Mouse (Mus musculus): ENCODE measurements at regions not wholly inside any gene's neighbourhood (a gene's known extent, or its start where the extent isn't known, plus 50 kb on each side); places are given as distances from the start of the nearest gene placed in this dataset.

- no peak for DNase-seq (ENCODE audit: low read depth)
These were observed 155.8 kb upstream of the 4930535I16Rik start for GRCm38 (mm10) chr4:124073646-124074045.

- no peak for DNase-seq (ENCODE audit: low read depth)
These were observed 146.8 kb upstream of the 4930535I16Rik start for GRCm38 (mm10) chr4:124064601-124065000.

GRCm38 (mm10) chr4:124063269-124064100 lies 145.7 kb upstream of the 4930535I16Rik start:
- DNase-seq (ENCODE audit: low read depth), result no peak

GRCm38 (mm10) chr4:124057607-124058006 lies 139.8 kb upstream of the 4930535I16Rik start:
- no peak for DNase-seq (ENCODE audit: low read depth)

GRCm38 (mm10) chr4:124054240-124054760 lies 136.5 kb upstream of the 4930535I16Rik start:
- DNase-seq (ENCODE audit: low read depth), result no peak

- DNase-seq (ENCODE audit: low read depth), result no peak
These were observed 135.7 kb upstream of the 4930535I16Rik start for GRCm38 (mm10) chr4:124053340-124054038.

DNA sequence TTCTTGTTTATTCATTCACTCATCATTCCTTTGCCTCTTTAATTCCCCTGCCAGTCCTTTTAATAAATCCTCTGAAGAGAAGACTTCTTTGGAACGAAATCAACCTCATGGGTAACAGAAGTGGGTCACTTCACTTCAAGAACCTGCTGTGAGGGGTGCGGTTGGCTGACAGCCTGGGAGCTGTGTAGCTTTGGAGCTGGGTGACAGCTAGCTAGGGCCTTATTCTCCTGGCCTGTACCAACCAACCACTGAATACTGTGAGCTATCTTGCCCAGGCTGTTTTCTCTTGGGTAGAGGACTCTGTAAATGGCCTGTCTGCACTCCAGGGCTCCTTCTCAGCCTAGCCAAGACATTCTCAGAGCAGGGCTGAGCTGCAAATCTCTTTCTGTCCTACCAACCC lies 134.6 kb upstream of the 4930535I16Rik start:
- DNase-seq (ENCODE audit: low read depth), result no peak

GRCm38 (mm10) chr4:124048348-124048831 lies 130.6 kb upstream of the 4930535I16Rik start:
- DNase-seq (ENCODE audit: low read depth), result no peak

DNA sequence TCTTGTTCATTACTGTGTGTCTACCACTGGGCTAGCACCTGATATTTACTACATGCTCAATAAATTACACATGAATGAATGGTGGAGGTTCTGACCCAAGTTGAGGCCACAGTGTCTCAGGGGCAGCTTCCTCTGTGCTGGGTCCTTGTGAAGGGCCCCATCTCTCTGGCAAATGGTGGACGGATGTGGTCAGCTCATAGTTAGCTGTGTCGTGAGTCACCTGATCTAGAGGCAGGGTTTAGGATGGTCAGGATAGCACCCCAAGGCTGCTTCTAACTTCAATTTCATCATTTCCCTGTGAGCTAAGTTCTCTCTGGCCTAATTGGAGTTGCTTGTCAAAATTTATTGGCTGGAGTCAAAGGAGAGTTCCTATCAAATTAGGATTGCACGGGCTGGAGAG lies 130.1 kb upstream of the 4930535I16Rik start:
- peak; percentile 1 for DNase-seq (ENCODE audit: low read depth)

DNA sequence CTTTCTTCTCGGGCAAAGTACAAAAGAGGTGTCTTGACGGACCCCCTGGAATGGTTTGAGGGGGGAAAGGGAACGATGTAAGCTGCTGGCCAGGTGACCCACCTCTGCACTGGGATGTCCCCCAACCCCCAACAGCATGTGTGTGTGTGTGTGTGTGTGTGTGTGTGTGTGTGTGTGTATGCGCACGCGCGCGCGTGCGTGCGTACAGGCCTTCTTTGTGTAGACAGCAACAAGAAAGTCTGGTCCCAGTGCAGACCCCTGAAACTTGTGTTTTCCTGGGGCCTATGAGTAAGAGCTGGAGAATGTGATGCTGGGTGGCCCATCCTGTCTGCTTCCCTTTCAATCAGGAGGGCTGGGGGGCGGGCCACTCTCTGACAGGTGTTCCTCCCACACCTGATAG lies 118.7 kb upstream of the 4930535I16Rik start:
- DNase-seq (ENCODE audit: low read depth), result no peak

DNA sequence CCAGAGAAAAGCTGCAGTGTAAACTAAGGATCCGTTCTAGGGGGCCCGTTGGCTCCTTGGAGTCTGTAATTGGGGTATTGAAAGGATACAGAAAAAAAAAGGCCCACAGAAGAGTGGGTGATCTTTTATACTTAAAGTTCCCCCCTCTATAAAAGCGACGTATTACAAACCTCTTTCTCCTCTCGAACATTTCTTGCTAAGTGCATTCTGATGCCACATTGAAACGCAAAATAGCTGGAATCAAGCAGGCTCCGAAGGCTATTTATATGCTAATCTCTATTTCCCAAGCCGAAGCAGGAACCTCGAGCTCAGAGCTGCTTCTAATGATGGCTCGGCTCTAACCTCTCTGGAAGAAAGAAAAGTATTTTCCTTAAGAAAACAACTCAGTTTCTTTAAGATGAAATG lies 117.8 kb upstream of the 4930535I16Rik start:
- no peak for DNase-seq (ENCODE audit: low read depth)

GRCm38 (mm10) chr4:124035192-124035591 lies 117.4 kb upstream of the 4930535I16Rik start:
- no peak for DNase-seq (ENCODE audit: low read depth)

DNA sequence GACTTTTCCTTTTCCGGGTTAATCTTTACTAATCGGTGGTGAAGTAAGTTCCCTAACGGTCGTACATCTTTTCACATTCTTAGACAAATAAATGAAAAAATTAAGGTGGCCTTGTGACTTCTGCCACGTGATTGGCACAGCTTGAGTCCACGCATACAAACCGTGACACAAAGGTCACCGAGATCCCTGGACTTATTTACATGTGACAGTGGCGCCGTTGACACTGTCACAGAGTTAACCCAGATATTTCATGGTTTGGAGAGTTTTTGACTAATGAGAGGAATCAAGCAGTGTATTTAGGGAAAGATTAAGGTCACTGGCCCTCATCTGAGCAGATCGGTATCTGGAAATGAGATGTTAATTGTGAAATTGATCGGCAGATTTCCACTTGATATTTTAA lies 110.2 kb upstream of the 4930535I16Rik start:
- DNase-seq (ENCODE audit: low read depth), result no peak

DNA sequence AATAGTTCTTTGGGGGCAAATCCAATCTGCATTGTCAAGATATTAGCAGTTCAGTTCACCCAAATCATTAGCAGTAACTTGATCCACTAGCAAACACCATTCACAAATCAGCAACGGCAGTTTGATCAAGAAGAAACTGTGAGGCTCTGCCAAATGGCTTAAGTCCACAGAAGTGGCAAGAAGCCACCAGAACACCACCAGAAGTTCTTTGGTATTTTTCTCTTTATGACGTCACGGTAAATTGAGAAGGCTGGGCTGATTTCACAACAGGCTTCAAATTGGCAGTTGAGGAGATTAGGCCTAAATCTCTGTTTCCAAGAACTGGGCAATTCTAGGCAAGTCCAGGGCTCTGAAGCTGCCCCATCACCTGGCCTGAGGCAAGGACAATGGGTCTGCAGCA lies 98.6 kb upstream of the 4930535I16Rik start:
- peak; percentile 24 for DNase-seq (ENCODE audit: low read depth)

GRCm38 (mm10) chr4:124015323-124015722 lies 97.5 kb upstream of the 4930535I16Rik start:
- DNase-seq (ENCODE audit: low read depth), result no peak

- no peak for DNase-seq (ENCODE audit: low read depth)
These were observed 94.6 kb upstream of the 4930535I16Rik start for GRCm38 (mm10) chr4:124012406-124012805.

DNA sequence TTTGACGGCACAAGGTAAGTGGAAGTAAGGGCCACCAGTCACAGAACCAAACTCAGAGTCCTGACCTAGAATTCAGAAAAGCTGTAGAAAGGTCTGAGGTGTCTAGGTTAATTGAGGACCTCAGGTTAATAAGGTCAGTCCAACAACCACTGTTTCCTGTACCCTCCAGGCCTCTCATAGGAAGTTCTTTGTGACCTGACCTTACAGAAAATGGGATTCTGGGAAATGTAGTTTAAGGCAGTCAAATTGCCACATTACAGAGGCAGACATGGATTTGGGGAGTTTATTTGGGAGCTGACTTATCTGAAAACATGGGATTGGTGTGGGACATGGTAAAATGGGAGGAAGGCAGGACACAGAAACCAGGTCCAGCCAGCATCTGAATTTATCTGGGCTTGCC lies 90.9 kb upstream of the 4930535I16Rik start:
- no peak for DNase-seq (ENCODE audit: low read depth)

- DNase-seq (ENCODE audit: low read depth), result no peak
These were observed 87.9 kb upstream of the 4930535I16Rik start for GRCm38 (mm10) chr4:124005626-124006315.

- DNase-seq (ENCODE audit: low read depth), result no peak
These were observed 84.9 kb upstream of the 4930535I16Rik start for GRCm38 (mm10) chr4:124002760-124003159.

- no peak for DNase-seq (ENCODE audit: low read depth)
These were observed 84.3 kb upstream of the 4930535I16Rik start for GRCm38 (mm10) chr4:124002105-124002504.

GRCm38 (mm10) chr4:123995815-123996214 lies 78.0 kb upstream of the 4930535I16Rik start:
- no peak for DNase-seq (ENCODE audit: low read depth)

DNA sequence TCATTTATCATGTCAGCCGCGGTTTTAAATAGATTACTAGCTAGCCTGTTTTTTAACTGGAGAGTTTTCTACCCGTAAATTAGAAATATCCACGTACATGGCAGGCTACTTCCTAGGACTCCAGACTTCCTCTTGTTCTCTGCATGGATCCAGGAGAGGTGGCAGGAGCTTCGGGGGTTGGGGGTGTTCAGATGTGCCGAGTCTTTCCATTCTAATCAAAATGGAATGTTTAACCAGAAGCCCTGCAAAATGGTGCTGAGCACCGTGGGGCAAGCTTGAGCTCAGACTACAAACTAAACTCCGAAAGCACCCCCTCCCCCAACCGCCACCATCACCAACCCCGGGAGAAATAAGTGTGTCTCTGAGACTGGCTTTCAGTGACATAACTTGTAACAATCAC lies 73.4 kb upstream of the 4930535I16Rik start:
- DNase-seq (ENCODE audit: low read depth), result no peak

All from 416B (cell line).